Mouse (Mus musculus) thymus, postnatal 36 days (tissue): ENCODE results near the gene Olfr693.
"Not testable (repeated sequence)": the region's sequence is repeated elsewhere in the genome, so short reads cannot be mapped to it uniquely, and the experiment has no call there.

Experiments used
- DNase-seq, 2 experiments: peaks; one replicate each; pipeline ENCODE4 v3.0.0; 2022; ENCODE audit warnings: mixed read lengths in 2 of 2

Olfr693 gene

GRCm38 (mm10) chr7:106680484-106680883 is at the start of gene Olfr693:
Olfr693 (minus strand) TSS chr7:106680584.
- no peak for DNase-seq

DNA sequence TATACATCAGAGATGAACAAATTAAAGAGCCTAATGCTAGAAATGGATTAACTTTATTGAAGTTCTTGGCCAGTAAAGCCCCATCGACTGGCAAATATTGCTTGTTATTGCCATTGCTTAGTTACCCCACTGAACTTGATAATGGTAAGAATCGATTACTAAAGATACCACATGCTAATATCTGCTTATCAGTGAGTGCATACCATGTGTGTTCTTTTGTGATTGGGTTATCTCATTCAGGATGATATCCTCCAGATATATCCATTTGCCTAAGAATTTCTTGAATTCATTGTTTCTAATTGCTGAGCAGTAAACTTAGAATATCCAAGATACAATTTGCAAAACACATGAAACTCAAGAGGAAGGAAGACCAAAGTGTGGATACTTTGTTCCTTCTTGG is 45.3 kb upstream of the Olfr693 start:
- not testable (repeated sequence) for DNase-seq

DNA sequence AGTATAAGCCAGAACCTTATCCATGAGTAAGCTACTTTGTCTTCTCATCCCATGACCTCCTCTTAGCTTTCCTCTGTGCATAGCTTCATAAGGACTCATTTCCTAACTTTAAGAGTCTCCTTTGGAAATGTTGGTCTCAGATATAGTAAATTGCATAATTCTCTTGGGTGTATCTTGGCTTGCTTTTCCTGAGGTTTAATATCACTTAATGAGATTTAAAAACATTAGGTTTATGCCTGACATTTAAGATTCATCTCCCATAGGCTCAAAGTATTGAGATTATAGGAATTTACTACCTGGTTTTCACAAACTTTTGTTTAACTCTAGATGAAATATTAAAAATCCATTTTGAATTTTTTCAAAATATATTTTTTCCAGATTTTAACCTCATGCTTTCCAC is 35.9 kb upstream of the Olfr693 start, which contains the start of gene Olfr695:
Gene Olfr695 (minus strand): TSS at position 101 of the 400 bp plus-strand sequence.
- no peak for DNase-seq

- DNase-seq = no peak
These were observed 31.1 kb upstream of the Olfr693 start for GRCm38 (mm10) chr7:106711463-106711862.

- DNase-seq = not testable (repeated sequence)
These were observed 27.3 kb upstream of the Olfr693 start for GRCm38 (mm10) chr7:106707705-106708104.

GRCm38 (mm10) chr7:106696891-106697290 is 16.5 kb upstream of the Olfr693 start:
- DNase-seq = no peak

DNA sequence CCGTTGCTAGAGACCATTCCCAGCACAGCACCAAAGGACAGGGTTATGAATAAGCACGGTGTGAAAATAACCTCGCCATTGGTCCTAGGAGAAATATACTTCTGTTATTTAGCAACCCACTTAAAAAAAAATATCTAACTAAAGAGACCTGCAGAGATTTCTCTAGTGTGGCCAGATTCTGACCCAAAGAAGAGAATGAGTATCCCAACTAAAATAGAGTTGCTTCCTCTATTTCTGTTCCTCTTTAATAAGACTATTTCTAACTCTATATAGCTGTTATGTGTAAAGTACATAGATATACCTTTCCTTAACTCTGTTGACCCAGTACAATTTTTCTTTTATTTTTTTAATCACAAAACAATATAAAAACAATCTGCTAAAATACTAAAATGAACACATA is 12.6 kb upstream of the Olfr693 start:
- no peak for DNase-seq

GRCm38 (mm10) chr7:106691714-106692113 is 11.3 kb upstream of the Olfr693 start, which contains the start of gene Olfr694:
Olfr694 (minus strand) TSS chr7:106691814.
- no peak for DNase-seq

- DNase-seq = no peak
These were observed 5.0 kb upstream of the Olfr693 start for GRCm38 (mm10) chr7:106685382-106685781.

DNA sequence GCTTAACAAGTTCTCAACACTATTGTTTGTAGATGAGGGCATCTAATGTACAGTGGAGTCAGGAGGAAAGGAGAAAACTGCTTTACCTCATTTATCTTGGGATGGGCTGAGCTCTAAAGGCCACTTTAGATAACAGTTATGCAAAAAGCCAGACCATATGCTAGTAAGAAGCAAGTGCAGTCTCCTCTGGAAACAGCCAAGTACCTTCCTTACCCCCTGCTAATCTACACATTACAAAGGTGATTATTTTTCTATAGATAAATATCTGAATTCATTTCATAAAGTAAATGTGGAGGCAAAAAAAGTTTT is 28.1 kb downstream of the Olfr693 start:
- no peak for DNase-seq

DNA sequence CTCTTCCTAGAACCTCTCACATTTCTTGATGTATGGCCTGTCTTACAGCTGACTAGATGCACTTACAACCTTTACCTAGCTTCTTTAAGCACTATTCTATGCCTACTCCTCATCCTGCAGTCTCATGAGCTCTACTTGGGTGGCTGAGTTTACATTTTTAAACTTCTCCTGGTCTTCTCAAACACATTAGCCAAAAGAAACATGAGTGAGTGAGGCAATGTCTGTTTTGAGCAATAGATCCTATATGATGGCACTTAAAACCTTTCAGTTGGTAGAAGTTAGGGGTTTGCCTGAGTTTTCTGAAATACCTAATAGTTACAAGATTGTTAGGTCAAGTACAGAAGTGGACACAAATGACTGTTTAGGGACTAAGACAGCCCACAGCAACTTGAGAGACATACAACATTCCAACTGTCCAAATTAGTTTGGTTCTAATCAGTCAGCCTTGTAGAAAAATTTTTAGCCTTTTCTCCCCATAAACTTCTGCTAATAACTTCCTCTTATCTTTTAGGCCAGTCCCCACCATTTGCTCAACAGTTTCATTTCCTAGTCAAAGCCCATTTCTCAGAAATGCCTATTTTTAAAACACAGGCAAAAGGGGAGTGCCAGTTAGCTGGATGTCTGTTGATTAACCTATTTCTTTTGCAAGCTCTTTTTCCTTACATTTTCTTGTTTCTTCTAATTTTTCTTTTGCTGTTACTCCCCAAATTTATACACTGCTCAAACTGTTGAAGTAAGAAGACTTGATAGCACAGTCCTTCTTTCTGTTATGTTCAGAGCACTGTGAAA is 28.6 kb downstream of the Olfr693 start:
- DNase-seq = no peak

GRCm38 (mm10) chr7:106649774-106650173 is 30.6 kb downstream of the Olfr693 start:
- no peak for DNase-seq

DNA sequence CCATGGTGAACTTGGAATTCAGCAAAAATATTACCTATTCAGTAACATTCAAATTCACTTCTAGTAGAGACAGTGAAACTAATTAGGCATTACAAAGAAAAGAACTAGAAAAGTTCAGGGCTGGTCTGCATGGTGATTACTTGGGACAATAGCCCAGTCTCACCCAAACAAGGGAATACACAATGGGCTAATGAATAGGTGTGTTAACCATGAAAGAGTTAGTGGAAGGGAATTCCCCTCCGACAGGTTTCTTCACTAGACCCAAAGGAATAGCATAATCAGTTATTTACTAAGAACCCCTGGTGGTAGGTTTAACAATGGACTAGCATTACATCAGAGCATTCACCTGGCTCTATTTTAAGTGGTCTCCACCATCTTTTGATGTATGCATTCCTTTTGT is 35.1 kb downstream of the Olfr693 start:
- DNase-seq = no peak

DNA sequence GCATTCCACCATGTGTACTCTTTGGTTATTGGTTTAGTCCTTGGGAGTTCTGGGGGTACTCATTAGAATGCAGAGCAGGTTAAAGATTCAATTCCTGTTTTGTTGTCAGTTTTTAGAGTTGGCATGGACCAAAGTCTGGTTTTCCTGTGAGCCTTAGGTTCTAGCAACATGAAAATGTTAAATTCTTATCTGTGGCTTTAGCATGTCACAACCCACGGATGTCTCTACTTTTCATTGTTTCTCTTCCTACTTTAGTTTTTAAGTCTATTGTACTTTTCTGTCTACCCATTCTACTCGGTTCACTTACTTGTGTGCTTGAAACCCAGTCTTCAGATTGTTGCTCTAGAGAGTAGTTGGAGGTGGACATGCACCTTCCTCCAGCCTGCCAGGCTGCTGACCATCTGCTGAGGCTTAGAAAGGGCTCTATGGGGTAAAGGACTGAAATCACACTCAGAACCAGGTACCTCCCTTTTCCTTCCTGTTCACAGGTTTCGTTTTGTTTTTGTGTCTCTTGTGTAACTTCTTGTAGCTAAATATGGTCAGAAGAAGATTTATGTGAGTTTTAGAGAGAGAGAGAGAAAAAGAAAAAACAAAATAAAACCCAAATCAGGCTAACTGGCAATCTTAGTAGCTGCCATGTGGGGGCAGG is 36.0 kb downstream of the Olfr693 start:
- peak; percentile 6 to 21 for DNase-seq

DNA sequence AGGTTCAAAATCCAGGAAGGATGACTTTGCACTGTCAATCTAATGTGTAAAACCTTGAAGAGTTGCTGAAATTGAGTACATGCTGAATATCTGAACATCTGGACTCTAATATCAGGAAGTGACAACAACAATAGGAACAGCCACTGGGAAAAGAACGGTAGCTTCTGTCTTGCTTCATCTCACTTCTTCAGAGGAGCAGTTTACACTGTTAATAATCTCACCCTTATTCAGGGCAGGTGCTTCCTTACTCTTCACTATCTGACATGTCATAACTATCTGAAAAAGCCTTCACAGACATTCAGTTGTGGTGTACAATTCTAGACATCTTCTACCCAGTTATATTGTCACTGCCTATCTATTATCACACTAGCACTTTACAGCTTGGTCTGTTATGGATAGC is 39.5 kb downstream of the Olfr693 start:
- no peak for DNase-seq

GRCm38 (mm10) chr7:106635560-106635959 is 44.8 kb downstream of the Olfr693 start:
- no peak for DNase-seq
